Mouse (Mus musculus): ENCODE measurements at regions not wholly inside any gene's neighbourhood (a gene's known extent, or its start where the extent isn't known, plus 50 kb on each side); places are given as distances from the start of the nearest gene placed in this dataset.

DNA sequence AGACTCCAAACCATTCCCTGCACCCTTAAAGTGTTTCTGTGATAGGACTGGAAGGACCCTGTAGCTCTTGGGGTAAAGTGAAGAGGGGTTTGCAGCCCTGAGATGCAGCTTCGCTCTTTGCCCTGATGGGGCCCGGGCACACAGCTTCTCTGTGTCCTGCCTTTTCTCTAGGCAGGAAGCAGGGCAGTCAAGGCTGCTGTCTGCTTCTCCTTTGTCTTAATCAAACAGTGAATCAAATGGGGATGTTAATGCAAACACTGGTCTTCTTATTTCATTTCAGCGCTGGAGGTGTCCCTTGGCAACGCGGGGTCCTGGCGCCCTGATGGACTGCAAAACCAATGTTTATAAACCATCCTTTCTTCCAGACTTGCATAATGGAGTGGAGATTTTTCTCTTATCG lies 200.6 kb upstream of the Tle4 start:
- WGBS, result 52% methylated on average over 7 of the region's 7 CpGs

DNA sequence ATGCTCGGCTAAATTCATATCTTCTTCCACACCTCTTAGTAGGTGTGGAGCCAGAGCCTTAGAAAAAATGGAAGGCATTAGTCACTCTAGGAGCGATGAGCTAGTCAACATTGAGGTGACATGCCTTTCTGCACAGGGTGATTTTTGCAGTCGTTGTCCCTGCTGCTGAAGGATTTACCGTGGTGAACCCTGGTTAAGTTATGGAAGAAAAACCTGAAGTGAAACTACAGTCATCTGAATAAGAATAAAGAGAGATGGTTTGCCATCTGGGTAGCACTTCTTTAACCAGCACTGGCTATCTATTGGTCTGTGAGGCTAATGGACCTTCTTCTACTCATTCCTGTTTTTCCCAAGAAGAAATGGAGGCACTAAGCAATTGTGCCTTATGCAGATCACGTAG lies 198.1 kb upstream of the Tle4 start:
- H3K27ac ChIP-seq (replicated peaks), result no peak overlapping the region
- no peaks in the 10 kb centered on the region for H3K27me3 ChIP-seq (ENCODE audit: control insufficient read depth, insufficient read depth, low read length)
- no peak for DNase-seq (ENCODE audit: low spot score)
- H3K9me3 ChIP-seq (ENCODE audit: control insufficient read depth, low read length), result no peaks in the 10 kb centered on the region
- TF ChIP-seq EP300 (optimal IDR thresholded peaks at IDR 0.05) (no peak), CTCF (IDR thresholded peaks at IDR 0.05; ENCODE audit: low read depth) (no peak)
- H3K4me3 ChIP-seq (ENCODE audit: low read depth, low read length), result no peak overlapping the region
- no peak overlapping the region for H3K9ac ChIP-seq (ENCODE audit: low read length)
- WGBS, result 68% methylated on average over 5 of the region's 5 CpGs
- H3K4me2 ChIP-seq (replicated peaks; ENCODE audit: low read depth), result no peak overlapping the region
- H3K36me3 ChIP-seq (ENCODE audit: control insufficient read depth, insufficient read depth, low read length), result no peaks in the 10 kb centered on the region
- no peaks in the 10 kb centered on the region for H3K4me1 ChIP-seq (replicated peaks; ENCODE audit: control insufficient read depth, insufficient read depth)
- ATAC-seq (ENCODE audit: low FRiP score, low TSS enrichment), result no peak

More for the DNA sequence above, 200.6 kb upstream of the Tle4 start:
- Histone ChIP-seq H3K9me3 (ENCODE audit: control insufficient read depth, low read length) (no peaks in the 10 kb centered on the region), H3K27ac (replicated peaks) (no peak overlapping the region), H3K4me2 (replicated peaks; ENCODE audit: low read depth) (no peak overlapping the region), H3K4me3 (ENCODE audit: low read depth, low read length) (no peak overlapping the region), H3K27me3 (ENCODE audit: control insufficient read depth, insufficient read depth, low read length) (no peaks in the 10 kb centered on the region), H3K9ac (ENCODE audit: low read length) (no peak overlapping the region), H3K36me3 (ENCODE audit: control insufficient read depth, insufficient read depth, low read length) (no peaks in the 10 kb centered on the region), H3K4me1 (replicated peaks; ENCODE audit: control insufficient read depth, insufficient read depth) (no peaks in the 10 kb centered on the region)
- DNase-seq (ENCODE audit: low spot score) (no peak), ATAC-seq (ENCODE audit: low FRiP score, low TSS enrichment) (no peak)
- TF ChIP-seq EP300 (optimal IDR thresholded peaks at IDR 0.05) (no peak), CTCF (IDR thresholded peaks at IDR 0.05; ENCODE audit: low read depth) (no peak)

DNA sequence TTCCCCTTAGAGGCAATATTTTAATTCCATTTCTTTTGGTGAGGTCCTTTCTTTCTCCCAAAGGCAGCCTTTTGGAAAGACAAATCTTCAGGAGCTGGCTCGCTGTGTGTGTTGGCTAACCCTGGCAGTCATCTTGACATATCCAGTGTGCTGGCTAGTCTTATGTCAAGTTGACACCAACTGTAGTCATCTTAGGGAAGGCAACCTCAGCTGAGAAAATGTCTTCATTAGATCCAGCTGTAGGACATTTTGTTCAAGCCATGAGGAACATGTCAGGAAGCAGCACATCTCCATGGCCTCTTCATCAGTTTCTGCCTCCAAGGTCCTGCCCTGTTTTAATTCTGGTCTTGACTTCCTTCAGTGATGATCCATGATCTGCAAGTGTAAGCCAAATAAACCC lies 192.1 kb upstream of the Tle4 start:
- H3K9ac ChIP-seq (ENCODE audit: low read length), result no peak overlapping the region
- no peak for DNase-seq (ENCODE audit: low spot score)
- WGBS, result 88% methylated on average over 1 of the region's 1 CpGs
- H3K4me3 ChIP-seq (ENCODE audit: low read depth, low read length), result no peak overlapping the region
- H3K36me3 ChIP-seq (ENCODE audit: control insufficient read depth, insufficient read depth, low read length), result no peaks in the 10 kb centered on the region
- H3K4me1 ChIP-seq (replicated peaks; ENCODE audit: control insufficient read depth, insufficient read depth), result no peaks in the 10 kb centered on the region
- H3K4me2 ChIP-seq (replicated peaks; ENCODE audit: low read depth), result no peak overlapping the region
- H3K9me3 ChIP-seq (ENCODE audit: control insufficient read depth, low read length), result no peaks in the 10 kb centered on the region
- TF ChIP-seq CTCF (IDR thresholded peaks at IDR 0.05; ENCODE audit: low read depth), result no peak
- TF ChIP-seq EP300 (optimal IDR thresholded peaks at IDR 0.05), result no peak
- no peaks in the 10 kb centered on the region for H3K27me3 ChIP-seq (ENCODE audit: control insufficient read depth, insufficient read depth, low read length)
- no peak overlapping the region for H3K27ac ChIP-seq (replicated peaks)
- ATAC-seq (ENCODE audit: low FRiP score, low TSS enrichment), result no peak

GRCm38 (mm10) chr19:14788630-14789029 lies 190.8 kb upstream of the Tle4 start:
- H3K27ac ChIP-seq (replicated peaks), result no peak overlapping the region
- H3K4me3 ChIP-seq (ENCODE audit: low read depth, low read length), result no peak overlapping the region
- no peak for TF ChIP-seq EP300 (optimal IDR thresholded peaks at IDR 0.05)
- no peak for TF ChIP-seq CTCF (IDR thresholded peaks at IDR 0.05; ENCODE audit: low read depth)
- H3K9ac ChIP-seq (ENCODE audit: low read length), result no peak overlapping the region
- H3K4me1 ChIP-seq (replicated peaks; ENCODE audit: control insufficient read depth, insufficient read depth), result no peaks in the 10 kb centered on the region
- ATAC-seq (ENCODE audit: low FRiP score, low TSS enrichment), result no peak
- H3K36me3 ChIP-seq (ENCODE audit: control insufficient read depth, insufficient read depth, low read length), result no peaks in the 10 kb centered on the region
- no peaks in the 10 kb centered on the region for H3K9me3 ChIP-seq (ENCODE audit: control insufficient read depth, low read length)
- no peaks in the 10 kb centered on the region for H3K27me3 ChIP-seq (ENCODE audit: control insufficient read depth, insufficient read depth, low read length)
- H3K4me2 ChIP-seq (replicated peaks; ENCODE audit: low read depth), result no peak overlapping the region
- DNase-seq (ENCODE audit: low spot score), result no peak
- 81% methylated on average over 4 of the region's 4 CpGs for WGBS

DNA sequence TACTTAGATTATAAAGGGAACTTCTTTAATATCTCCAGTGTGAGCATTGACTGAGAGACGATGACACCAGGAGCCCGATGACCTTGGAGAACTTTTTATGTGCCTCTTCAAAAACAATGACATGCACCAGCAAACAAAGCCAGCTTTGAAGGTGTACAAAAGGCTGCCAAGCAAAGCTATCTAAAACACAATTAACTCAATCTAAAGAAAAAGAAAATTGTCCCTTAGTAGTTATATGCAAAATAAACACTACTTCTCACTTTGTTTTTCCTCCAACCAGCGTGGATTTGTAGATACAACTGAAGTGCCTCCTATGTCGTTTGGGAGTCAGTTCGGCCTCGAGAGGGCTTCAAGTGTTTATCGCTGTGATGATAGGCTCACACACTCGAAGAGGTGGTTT lies 189.0 kb upstream of the Tle4 start:
- no peaks in the 10 kb centered on the region for H3K9me3 ChIP-seq (ENCODE audit: control insufficient read depth, low read length)
- H3K4me2 ChIP-seq (replicated peaks; ENCODE audit: low read depth), result no peak overlapping the region
- ATAC-seq (ENCODE audit: low FRiP score, low TSS enrichment) (no peak), DNase-seq (ENCODE audit: low spot score) (no peak)
- no peaks in the 10 kb centered on the region for H3K36me3 ChIP-seq (ENCODE audit: control insufficient read depth, insufficient read depth, low read length)
- H3K4me3 ChIP-seq (ENCODE audit: low read depth, low read length), result no peak overlapping the region
- no peaks in the 10 kb centered on the region for H3K27me3 ChIP-seq (ENCODE audit: control insufficient read depth, insufficient read depth, low read length)
- 84% methylated on average over 8 of the region's 8 CpGs for WGBS
- no peak overlapping the region for H3K9ac ChIP-seq (ENCODE audit: low read length)
- no peak overlapping the region for H3K27ac ChIP-seq (replicated peaks)
- TF ChIP-seq EP300 (optimal IDR thresholded peaks at IDR 0.05) (no peak), CTCF (IDR thresholded peaks at IDR 0.05; ENCODE audit: low read depth) (no peak)
- H3K4me1 ChIP-seq (replicated peaks; ENCODE audit: control insufficient read depth, insufficient read depth), result no peaks in the 10 kb centered on the region

GRCm38 (mm10) chr19:14785661-14786060 lies 187.8 kb upstream of the Tle4 start:
- no peak for ATAC-seq (ENCODE audit: low FRiP score, low TSS enrichment)
- Histone ChIP-seq H3K4me1 (replicated peaks; ENCODE audit: control insufficient read depth, insufficient read depth) (no peaks in the 10 kb centered on the region), H3K9ac (ENCODE audit: low read length) (no peak overlapping the region), H3K27me3 (ENCODE audit: control insufficient read depth, insufficient read depth, low read length) (no peaks in the 10 kb centered on the region), H3K9me3 (ENCODE audit: control insufficient read depth, low read length) (no peaks in the 10 kb centered on the region), H3K4me3 (ENCODE audit: low read depth, low read length) (no peak overlapping the region), H3K4me2 (replicated peaks; ENCODE audit: low read depth) (no peak overlapping the region), H3K27ac (replicated peaks) (no peak overlapping the region), H3K36me3 (ENCODE audit: control insufficient read depth, insufficient read depth, low read length) (no peaks in the 10 kb centered on the region)
- WGBS, result 36% methylated on average over 3 of the region's 3 CpGs
- no peak for TF ChIP-seq EP300 (optimal IDR thresholded peaks at IDR 0.05)
- no peak for TF ChIP-seq CTCF (IDR thresholded peaks at IDR 0.05; ENCODE audit: low read depth)
- no peak for DNase-seq (ENCODE audit: low spot score)

All from stomach, postnatal 0 days (tissue).